Mouse (Mus musculus): Measurements from ENCODE around the gene Adam10. TPM values are rescaled to one million over a fixed set of nuclear protein-coding genes. Genes with fewer than 3 reads are reported as not detected.
A peak's percentile ranks its signal among the peaks of the same experiment; 100 is the strongest.

Adam10 gene
- polyA plus RNA-seq, 1 experiment from 2014 or later = 93.6 TPM

DNA sequence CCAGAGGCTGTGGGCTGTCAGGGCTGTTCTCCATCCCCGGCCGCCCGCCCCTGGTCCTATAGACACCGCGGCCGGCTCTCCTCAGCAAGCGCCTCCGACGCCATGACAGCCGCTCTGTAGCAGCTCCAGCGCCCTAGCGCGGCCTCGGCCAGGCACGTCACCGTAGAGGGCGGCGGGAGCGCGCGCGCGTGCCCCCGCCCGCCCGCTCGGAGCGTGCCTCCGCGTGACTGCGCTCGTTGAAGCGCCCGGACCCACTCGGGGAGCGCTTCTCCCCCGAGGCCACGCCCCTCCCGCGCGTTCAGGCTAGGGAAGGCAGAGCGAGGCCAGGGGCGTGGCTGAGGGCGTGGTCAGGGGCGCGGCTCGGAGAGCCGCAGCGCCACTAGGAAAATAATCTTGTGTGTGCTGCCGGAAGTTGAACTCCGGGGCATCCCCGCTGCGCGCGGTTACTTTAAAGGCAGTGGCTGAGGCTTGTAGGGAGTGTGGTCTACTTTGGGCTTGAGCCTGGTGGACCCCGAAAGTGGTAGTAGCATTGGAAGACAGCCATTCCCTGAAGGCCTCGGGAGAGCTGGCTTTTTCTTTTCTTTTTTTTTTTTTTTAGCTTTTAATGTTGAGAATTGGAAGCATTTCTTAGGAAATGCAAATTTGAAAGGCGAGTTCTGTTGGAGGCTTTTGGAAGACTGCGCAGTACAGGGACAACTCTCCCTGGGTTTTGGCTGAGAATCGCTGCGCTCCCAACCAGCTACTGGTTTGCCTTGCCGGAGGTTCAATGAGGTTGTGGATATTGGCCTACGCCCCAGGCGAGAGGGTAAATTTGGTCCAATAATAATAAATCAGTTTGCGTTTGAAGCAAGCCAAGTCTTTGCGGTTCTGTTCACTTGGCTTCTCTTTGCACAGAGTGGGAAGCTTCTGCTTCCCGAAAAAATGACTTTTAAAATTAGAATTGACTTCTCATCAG, 21.5 kb upstream of the Adam10 start, which contains the start of gene Mindy2:
TSS of gene Mindy2 (minus strand) at position 162 of the 955 bp plus-strand sequence.
- Histone ChIP-seq H3K9ac (peak within 1 kb of the TSS; percentile 97), H3K4me2 (peak within 1 kb of the TSS; percentile 72), H3K9me3 (no peaks in the 10 kb centered on the region), H3K27me3 (no peaks in the 10 kb centered on the region), H3K27ac (replicated peaks) (peak within 1 kb of the TSS; percentile 98), H3K4me1 (replicated peaks) (peaks cover 39% of the 10 kb centered on the region), H3K36me3 (no peaks in the 10 kb centered on the region), H3K4me3 (peak within 1 kb of the TSS; percentile 96)
- peak; percentile 97 for ATAC-seq (ENCODE audit: low read depth)
- 1% methylated on average over 67 of the region's 67 CpGs for WGBS

DNA sequence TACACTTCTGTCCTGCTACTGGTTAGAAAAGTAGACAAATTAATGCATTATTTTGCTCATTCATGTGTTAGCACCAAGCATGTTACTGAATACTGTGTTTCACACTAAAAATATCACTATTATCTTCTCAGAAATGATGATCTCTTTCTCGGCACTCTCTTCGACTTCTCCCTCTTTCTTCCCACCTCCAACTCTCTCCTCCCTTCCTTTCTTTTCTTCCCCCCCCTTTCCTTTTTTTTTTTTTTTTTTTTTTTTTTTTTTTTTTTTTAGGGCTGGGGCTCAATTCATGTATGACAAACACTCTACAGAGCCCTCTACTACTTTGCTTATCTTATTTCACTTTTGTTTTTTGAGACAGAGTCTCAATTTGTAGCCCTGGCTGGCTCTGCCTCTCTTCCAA, 20.5 kb upstream of the Adam10 start:
- H3K36me3 ChIP-seq = no peaks in the 10 kb centered on the region
- no peaks in the 10 kb centered on the region for H3K9me3 ChIP-seq
- H3K27me3 ChIP-seq = no peaks in the 10 kb centered on the region
- H3K4me3 ChIP-seq = no peak overlapping the region
- H3K27ac ChIP-seq (replicated peaks) = no peak overlapping the region
- H3K9ac ChIP-seq = no peak overlapping the region
- no peak for ATAC-seq (ENCODE audit: low read depth)
- 75% methylated on average over 2 of the region's 2 CpGs for WGBS
- H3K4me1 ChIP-seq (replicated peaks) = peaks cover 31% of the 10 kb centered on the region
- H3K4me2 ChIP-seq = no peak overlapping the region

DNA sequence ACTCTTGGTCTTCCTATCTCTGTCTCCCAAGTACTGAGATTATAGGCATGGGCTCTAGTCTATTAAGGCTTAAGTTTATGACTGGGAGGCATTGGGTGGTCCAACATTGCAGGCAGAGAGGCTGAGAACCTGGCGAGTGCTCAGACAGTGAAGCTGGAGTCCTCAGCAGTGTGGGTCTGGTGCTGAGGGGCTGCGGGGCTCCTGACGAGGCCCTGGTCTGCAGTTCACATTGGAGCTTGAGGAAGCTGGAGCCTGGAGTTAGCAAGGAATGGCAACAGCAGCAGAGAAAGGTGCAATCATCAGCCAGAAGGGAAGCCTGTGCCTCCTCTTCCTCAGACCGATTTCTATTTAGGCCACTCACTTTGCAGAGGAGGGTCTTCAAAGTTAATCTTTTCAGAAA, 13.9 kb upstream of the Adam10 start:
- Histone ChIP-seq H3K27me3 (no peaks in the 10 kb centered on the region), H3K9me3 (0 out of 2 replicates have a peak, but pooled peaks cover 2% of the 10 kb centered on the region), H3K27ac (replicated peaks) (no peak overlapping the region), H3K4me1 (replicated peaks) (no peaks in the 10 kb centered on the region), H3K36me3 (no peaks in the 10 kb centered on the region), H3K4me3 (no peak overlapping the region), H3K4me2 (no peak overlapping the region), H3K9ac (no peak overlapping the region)
- WGBS = 75% methylated on average over 4 of the region's 4 CpGs
- ATAC-seq (ENCODE audit: low read depth) = no peak

DNA sequence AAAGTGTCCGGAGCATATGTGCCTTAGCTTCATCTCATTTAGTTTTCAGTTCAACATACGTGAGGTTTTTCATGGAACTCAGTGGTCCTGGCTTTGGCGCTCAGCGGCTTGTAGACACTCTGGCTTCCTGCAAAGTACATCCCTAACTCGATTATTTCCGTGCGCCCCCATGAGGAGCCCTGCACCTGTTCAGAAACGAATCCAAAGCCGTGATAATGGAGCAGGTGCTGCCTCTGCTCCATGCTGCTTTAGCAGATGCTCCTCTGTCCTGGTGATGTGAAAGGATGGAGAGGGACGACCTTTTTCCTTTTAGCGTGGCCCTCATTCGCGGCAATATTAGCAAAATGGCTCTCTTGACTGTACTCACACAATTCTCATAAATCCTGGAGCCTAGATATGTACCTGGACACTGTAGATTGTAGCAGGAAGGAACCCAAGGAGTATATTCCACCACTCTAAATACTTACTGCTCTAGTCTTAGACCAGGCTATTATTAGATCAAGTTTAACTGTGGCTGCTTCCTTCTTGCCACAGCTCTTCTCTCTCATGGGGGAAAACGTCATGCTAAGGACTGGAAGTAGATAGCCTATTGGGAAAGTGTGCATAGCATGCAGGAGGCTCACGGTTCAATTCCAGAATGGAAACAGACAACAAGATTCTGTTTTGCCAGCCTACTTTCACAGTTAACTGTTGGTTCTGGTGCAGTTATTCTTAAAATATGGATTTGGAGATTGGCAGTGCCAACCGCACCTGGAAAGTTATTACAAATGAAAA, 13.2 kb upstream of the Adam10 start:
- Histone ChIP-seq H3K4me3 (no peak overlapping the region), H3K27me3 (no peaks in the 10 kb centered on the region), H3K4me2 (no peak overlapping the region), H3K27ac (replicated peaks) (no peak overlapping the region), H3K9ac (no peak overlapping the region), H3K4me1 (replicated peaks) (no peaks in the 10 kb centered on the region), H3K36me3 (no peaks in the 10 kb centered on the region), H3K9me3 (0 out of 2 replicates have a peak, but pooled peaks cover 2% of the 10 kb centered on the region)
- 73% methylated on average over 16 of the region's 16 CpGs for WGBS
- no peak for ATAC-seq (ENCODE audit: low read depth)

DNA sequence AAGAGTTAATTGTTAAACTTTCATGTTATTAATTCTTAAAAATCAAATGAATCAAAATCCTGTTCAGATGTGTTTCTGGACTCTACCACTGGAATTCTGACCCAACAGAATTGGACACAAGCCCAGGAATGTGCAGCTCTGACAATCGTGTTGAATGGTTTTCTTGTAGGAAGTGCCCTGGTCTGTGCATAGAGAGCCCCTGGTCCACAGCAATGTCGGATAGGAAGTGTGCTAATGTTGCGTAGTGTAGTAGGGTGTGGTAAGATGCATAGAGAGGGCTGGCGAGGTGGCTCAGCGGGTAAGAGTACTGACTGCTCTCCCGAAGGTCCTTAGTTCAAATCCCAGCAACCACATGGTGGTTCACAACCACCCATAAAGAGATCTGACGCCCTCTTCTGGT, 12.0 kb upstream of the Adam10 start:
- Histone ChIP-seq H3K9me3 (0 out of 2 replicates have a peak, but pooled peaks cover 2% of the 10 kb centered on the region), H3K36me3 (no peaks in the 10 kb centered on the region), H3K27ac (replicated peaks) (no peak overlapping the region), H3K4me3 (no peak overlapping the region), H3K4me2 (no peak overlapping the region), H3K4me1 (replicated peaks) (no peaks in the 10 kb centered on the region), H3K9ac (no peak overlapping the region), H3K27me3 (no peaks in the 10 kb centered on the region)
- no peak for ATAC-seq (ENCODE audit: low read depth)
- 74% methylated on average over 7 of the region's 7 CpGs for WGBS

DNA sequence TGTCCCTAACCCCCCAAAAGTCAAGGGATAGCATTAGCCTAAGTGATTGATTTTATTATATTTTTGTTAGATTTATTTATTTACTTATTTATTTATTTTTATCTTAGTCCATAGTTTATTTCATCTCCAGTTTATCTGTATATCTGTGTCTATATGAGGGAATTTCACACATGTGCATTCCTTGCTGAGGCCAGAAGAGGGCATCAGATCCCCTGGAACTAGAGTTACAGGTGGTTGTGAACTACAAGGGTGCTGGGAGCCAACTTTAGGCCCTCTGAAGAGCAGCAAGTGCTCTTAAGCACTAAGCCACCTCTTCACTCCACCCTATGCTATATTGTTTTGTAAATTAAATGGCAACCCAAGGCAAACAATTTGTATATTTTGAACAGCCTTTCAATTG, 10.7 kb upstream of the Adam10 start:
- no peak for ATAC-seq (ENCODE audit: low read depth)
- Histone ChIP-seq H3K27me3 (no peaks in the 10 kb centered on the region), H3K9ac (no peak overlapping the region)

DNA sequence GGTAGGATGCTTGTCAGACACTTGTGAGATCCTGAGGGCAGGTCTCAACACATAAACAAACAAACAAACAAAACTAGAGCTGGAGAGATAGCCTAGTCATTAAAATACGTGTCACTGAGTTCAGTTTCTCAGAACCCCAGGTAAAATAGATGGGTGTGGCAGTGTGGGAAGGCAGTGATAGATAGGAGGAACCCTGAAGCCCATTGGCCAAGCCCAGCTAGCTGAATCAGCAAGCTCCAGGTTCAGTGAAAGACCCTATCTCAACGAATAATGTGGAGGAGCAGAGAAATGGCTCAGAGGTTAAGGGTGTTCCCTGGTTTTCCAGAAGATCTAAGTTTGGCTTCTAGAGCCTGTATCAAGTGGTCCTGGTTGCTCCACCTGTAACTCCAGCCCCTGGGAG, 9.6 kb upstream of the Adam10 start:
- Histone ChIP-seq H3K36me3 (no peaks in the 10 kb centered on the region), H3K4me2 (no peak overlapping the region), H3K27ac (replicated peaks) (no peak overlapping the region), H3K27me3 (no peaks in the 10 kb centered on the region), H3K4me1 (replicated peaks) (no peaks in the 10 kb centered on the region), H3K9ac (no peak overlapping the region), H3K9me3 (0 out of 2 replicates have a peak, but pooled peaks cover 2% of the 10 kb centered on the region), H3K4me3 (no peak overlapping the region)
- ATAC-seq (ENCODE audit: low read depth) = no peak
- WGBS = 80% methylated on average over 2 of the region's 2 CpGs

More for the DNA sequence above, 10.7 kb upstream of the Adam10 start:
- H3K4me1 ChIP-seq (replicated peaks) = no peaks in the 10 kb centered on the region
- H3K36me3 ChIP-seq = no peaks in the 10 kb centered on the region
- no peak overlapping the region for H3K4me3 ChIP-seq
- no peak overlapping the region for H3K4me2 ChIP-seq
- no peak overlapping the region for H3K27ac ChIP-seq (replicated peaks)
- H3K9me3 ChIP-seq = 0 out of 2 replicates have a peak, but pooled peaks cover 2% of the 10 kb centered on the region

DNA sequence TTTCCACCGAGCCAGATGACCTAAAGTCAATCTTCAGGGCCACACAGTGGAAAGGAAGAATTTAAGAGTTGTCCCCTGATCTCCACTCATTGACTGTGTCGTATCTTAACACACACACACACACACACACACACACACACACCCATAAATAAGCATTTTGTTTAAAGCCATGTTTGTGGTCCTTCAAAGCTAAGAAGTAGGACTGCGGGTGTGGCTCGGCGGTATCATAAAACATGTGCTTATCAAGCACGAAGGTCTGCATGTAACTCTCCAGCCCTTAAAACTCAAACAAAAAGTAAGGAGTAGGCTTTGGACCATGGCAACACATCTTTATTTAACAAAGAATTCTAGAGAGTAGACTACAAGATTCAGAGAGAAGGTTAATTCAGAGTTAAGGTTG, 8.4 kb upstream of the Adam10 start:
- no peaks in the 10 kb centered on the region for H3K4me1 ChIP-seq (replicated peaks)
- H3K27me3 ChIP-seq = no peaks in the 10 kb centered on the region
- H3K36me3 ChIP-seq = no peaks in the 10 kb centered on the region
- no peak overlapping the region for H3K27ac ChIP-seq (replicated peaks)
- no peak overlapping the region for H3K4me2 ChIP-seq
- H3K9me3 ChIP-seq = 0 out of 2 replicates have a peak, but pooled peaks cover 2% of the 10 kb centered on the region
- no peak for ATAC-seq (ENCODE audit: low read depth)
- H3K4me3 ChIP-seq = no peak overlapping the region
- no peak overlapping the region for H3K9ac ChIP-seq
- WGBS = 90% methylated on average over 6 of the region's 6 CpGs

DNA sequence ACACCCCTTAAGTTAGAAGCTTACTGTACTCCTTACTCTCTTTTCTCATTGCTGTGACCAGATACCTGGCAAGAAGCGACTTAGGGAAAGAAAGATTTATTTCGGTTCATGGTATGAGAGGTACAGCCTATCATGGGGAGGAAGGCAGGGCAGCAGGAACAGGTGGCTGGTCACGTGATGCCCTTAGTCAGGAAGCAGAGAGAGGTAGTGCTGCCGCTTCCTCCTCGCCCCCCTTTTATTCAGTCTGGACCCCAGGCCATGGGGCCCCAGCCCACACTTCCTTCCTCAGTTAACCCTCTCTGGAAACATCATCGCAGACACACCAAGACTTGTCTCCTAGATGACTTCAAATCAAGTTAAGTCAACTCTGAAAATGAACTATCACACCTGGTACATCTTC, 7.5 kb upstream of the Adam10 start:
- H3K27me3 ChIP-seq = no peaks in the 10 kb centered on the region
- WGBS = 74% methylated on average over 6 of the region's 6 CpGs
- no peaks in the 10 kb centered on the region for H3K4me1 ChIP-seq (replicated peaks)
- no peaks in the 10 kb centered on the region for H3K36me3 ChIP-seq
- H3K9ac ChIP-seq = no peak overlapping the region
- no peak overlapping the region for H3K27ac ChIP-seq (replicated peaks)
- no peak overlapping the region for H3K4me3 ChIP-seq
- H3K9me3 ChIP-seq = 0 out of 2 replicates have a peak, but pooled peaks cover 2% of the 10 kb centered on the region
- H3K4me2 ChIP-seq = no peak overlapping the region
- ATAC-seq (ENCODE audit: low read depth) = no peak

DNA sequence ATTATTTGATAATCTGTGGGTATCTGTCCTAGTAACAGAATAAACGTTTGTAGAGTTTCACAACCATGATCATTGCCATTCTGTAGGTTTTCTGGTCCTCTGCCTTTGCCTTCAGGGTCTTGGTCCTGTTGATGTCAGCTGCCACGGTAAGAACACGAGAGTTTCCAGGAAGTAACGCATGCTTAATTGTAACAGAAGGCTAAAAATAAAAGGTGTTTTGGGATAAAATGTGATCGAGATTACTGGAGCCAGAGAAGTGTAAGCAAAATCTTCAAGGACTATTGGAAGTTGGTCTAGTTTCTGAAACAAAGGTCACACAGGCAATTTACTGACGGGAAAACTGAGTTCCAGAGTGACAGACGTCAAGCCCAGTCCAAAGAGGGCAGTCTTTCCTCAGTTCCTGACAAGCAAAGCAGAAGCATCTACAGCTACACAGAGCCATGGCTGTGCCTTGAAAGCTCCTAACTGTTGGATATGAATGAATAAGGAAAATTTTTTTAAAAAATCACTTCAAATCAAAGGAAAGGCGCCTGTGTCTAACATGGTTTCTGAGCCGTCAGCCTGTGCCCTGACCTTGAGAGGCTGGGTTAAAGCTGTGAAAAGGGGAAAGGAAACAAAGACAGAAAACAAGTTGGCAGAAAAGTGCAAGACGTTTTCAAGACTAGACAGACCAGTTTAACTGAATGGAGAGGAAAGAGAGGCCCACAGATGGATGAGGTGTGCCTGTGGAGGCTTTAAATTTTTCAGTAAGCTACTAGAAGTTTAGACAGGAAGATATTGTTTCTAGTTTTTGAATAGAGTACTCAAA, 6.8 kb upstream of the Adam10 start:
- no peak overlapping the region for H3K4me3 ChIP-seq
- no peaks in the 10 kb centered on the region for H3K36me3 ChIP-seq
- 0 out of 2 replicates have a peak, but pooled peaks cover 2% of the 10 kb centered on the region for H3K9me3 ChIP-seq
- no peak overlapping the region for H3K9ac ChIP-seq
- no peak overlapping the region for H3K4me2 ChIP-seq
- WGBS = 52% methylated on average over 10 of the region's 10 CpGs
- ATAC-seq (ENCODE audit: low read depth) = no peak
- no peaks in the 10 kb centered on the region for H3K27me3 ChIP-seq
- no peaks in the 10 kb centered on the region for H3K4me1 ChIP-seq (replicated peaks)
- H3K27ac ChIP-seq (replicated peaks) = no peak overlapping the region

DNA sequence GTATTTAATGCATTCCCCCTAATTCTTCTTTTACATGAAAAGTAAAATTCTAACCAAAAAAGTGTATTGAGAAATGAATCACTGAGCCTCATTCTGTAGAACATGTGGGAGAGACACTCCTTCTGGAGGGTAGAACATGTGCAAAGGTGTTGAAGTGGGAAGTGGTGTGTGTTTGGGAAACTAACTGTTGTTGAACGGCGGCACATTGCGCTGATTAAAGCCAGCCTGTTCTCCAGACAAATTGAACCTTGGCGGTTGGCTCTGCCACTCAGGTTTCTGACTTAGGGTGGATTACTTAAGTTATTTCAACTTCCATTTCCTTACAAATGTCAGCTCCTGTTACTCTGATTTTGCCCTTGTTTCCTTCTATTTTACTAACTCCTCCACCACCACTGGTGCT, 5.1 kb upstream of the Adam10 start:
- Histone ChIP-seq H3K27me3 (no peaks in the 10 kb centered on the region), H3K9me3 (no peaks in the 10 kb centered on the region), H3K4me3 (no peak overlapping the region), H3K9ac (no peak overlapping the region), H3K4me1 (replicated peaks) (no peaks in the 10 kb centered on the region), H3K27ac (replicated peaks) (no peak overlapping the region), H3K36me3 (no peaks in the 10 kb centered on the region), H3K4me2 (no peak overlapping the region)
- 85% methylated on average over 4 of the region's 4 CpGs for WGBS
- no peak for ATAC-seq (ENCODE audit: low read depth)

Measured in neural tube, embryonic 13.5 days (tissue).